29 mouse cellular contexts compared by ENCODE assay signal in genomic region chr6:90997025-90997424, GRCm38 (mm10). TPM values are rescaled to one million over a fixed set of nuclear protein-coding genes. Genes with fewer than 3 reads are reported as not detected.
DNase-seq lines count a peak whose midpoint lies in the region; ATAC-seq and TF ChIP-seq lines count a peak whose summit lies in the region.
"Had no signal": no experiment of that assay in that cellular context is flagged by ENCODE, and none has a peak within 500 bp of the region (broad histone marks: within the 10 kb centered on the region; RNA-seq: fewer than 3 reads in every experiment).

No protein-coding gene starts in this region.

- H3K27ac ChIP-seq in olfactory bulb, adult 2 months (ENCODE audit: insufficient read depth, low read depth, low read length), result 0 out of 2 replicates have a peak overlapping the region, but pooled peaks have one; percentile 1
- no peak overlapping the region for H3K27ac ChIP-seq in cerebellum, adult 2 months (ENCODE audit: insufficient read depth, low read length)
- H3K27ac ChIP-seq: embryonic facial prominence, embryonic 10.5 days; embryonic facial prominence, embryonic 15.5 days; forebrain, embryonic 15.5 days; gastrocnemius, adult 2 months; hindbrain, embryonic 14.5 days; liver, embryonic 15.5 days; midbrain, embryonic 10.5 days had no signal

- peak; percentile 58 to 86 for DNase-seq in adrenal gland, adult (ENCODE audit: inconsistent age in 2 of 2, low spot score in 1 of 2)
- no peak for DNase-seq in adrenal gland, postnatal 4 days (ENCODE audit: low spot score in 2 of 2)
- peak; percentile 53 for DNase-seq in NIH3T3 (ENCODE audit: low read depth)
- peak; percentile 42 for DNase-seq in adrenal gland, postnatal 25 days
- DNase-seq in retina, postnatal 1 day, result no peak
- no peak for DNase-seq in cerebellum, adult 2 months
- DNase-seq: cerebellum, adult 11-12 months; cerebellum, postnatal 25 days; gastrocnemius, adult 2 months; gastrocnemius, postnatal 36 days; heart, adult 18-20 months; kidney, postnatal 14 days; layer of hippocampus, adult 9-11 months; liver; lung, embryonic 14.5 days; spleen, adult 18-20 months; thymus, adult 18-20 months; thymus, postnatal 25 days had no signal

- peaks cover 23% of the 10 kb centered on the region for H3K4me1 ChIP-seq in olfactory bulb, adult 2 months (ENCODE audit: control insufficient read depth, insufficient read depth, low read length)
- H3K4me1 ChIP-seq in cerebellum, adult 2 months (ENCODE audit: control insufficient read depth, insufficient read depth, low read length), result peaks cover 3% of the 10 kb centered on the region; the same call in 1 of the 2 replicates

- H3K27me3 ChIP-seq in cerebellum, adult 2 months (ENCODE audit: control insufficient read depth, insufficient read depth, low read length), result no peaks in the 10 kb centered on the region
- H3K27me3 ChIP-seq: embryonic facial prominence, embryonic 15.5 days; forebrain, embryonic 15.5 days; liver, embryonic 15.5 days had no signal

- WGBS in olfactory bulb, adult 2 months, result 66% methylated on average over 3 of the region's 3 CpGs
- WGBS in cerebellum, adult 2 months, result 95% methylated on average over 3 of the region's 3 CpGs

- TF ChIP-seq CTCF in olfactory bulb, adult 2 months (IDR thresholded peaks at IDR 0.05; ENCODE audit: insufficient read depth, low read depth, low read length), result no peak
- no peak for TF ChIP-seq CTCF in cerebellum, adult 2 months (IDR thresholded peaks at IDR 0.05; ENCODE audit: borderline replicate concordance, insufficient read depth, low read depth, low read length)

- H3K4me3 ChIP-seq in olfactory bulb, adult 2 months (ENCODE audit: insufficient read depth, low read depth, low read length), result no peak overlapping the region
- no peak overlapping the region for H3K4me3 ChIP-seq in cerebellum, adult 2 months (replicated peaks; ENCODE audit: insufficient read depth, low read depth, low read length)
- H3K4me3 ChIP-seq: embryonic facial prominence, embryonic 10.5 days; embryonic facial prominence, embryonic 15.5 days; forebrain, embryonic 15.5 days; gastrocnemius, adult 2 months; heart, embryonic 12.5 days; liver, embryonic 15.5 days; midbrain, embryonic 10.5 days had no signal

- ATAC-seq in frontal cortex, adult (ENCODE audit: low TSS enrichment), result no peak
- ATAC-seq: forebrain, embryonic 15.5 days; intestine, postnatal 0 days; midbrain, embryonic 16.5 days had no signal

- TF ChIP-seq POLR2A in olfactory bulb, adult 2 months (IDR thresholded peaks at IDR 0.05; ENCODE audit: insufficient read depth, low read depth, low read length), result no peak
- TF ChIP-seq POLR2A in cerebellum, adult 2 months (IDR thresholded peaks at IDR 0.05; ENCODE audit: borderline replicate concordance, insufficient read depth, low read length), result no peak

RNA-seq across cellular contexts. Expression of gene Iqsec1, which starts 8.5 kb away (rescaled TPM):
- 10 to 100 TPM; 90.0 to 95.0 TPM for total RNA-seq in adrenal gland, postnatal 4 days (2021)
- total RNA-seq in adrenal gland, postnatal 25 days (2021), result 104 and 105 TPM in 2 replicates
- not detected in 2 replicates for polyA plus RNA-seq in olfactory bulb, adult 2 months (2012; ENCODE audit: insufficient read depth, insufficient read length, low replicate concordance, missing spikeins)
- polyA plus RNA-seq in cerebellum, adult 2 months (2012; rRNA removed), result 244 and 249 TPM in 2 replicates

Comparison
In these comparisons a context has a peak if more than half of its experiments do, and no peak if none do; other contexts are left out.
1. DNase-seq: peak in adrenal gland, adult (2 of 2), NIH3T3 (single experiment) and adrenal gland, postnatal 25 days (single experiment); none in adrenal gland, postnatal 4 days (0 of 2), retina, postnatal 1 day (single experiment) and cerebellum, adult 2 months (0 of 2).